Mouse (Mus musculus) gastrocnemius, postnatal 14 days (tissue): ENCODE measurements at regions not wholly inside any gene's neighbourhood (a gene's known extent, or its start where the extent isn't known, plus 50 kb on each side); places are given as distances from the start of the nearest gene placed in this dataset.

ENCODE experiments used
- DNase-seq: peaks from one replicate; pipeline ENCODE4 v3.0.0; 2021; ENCODE audit warnings: mixed read lengths
- intact Hi-C: fragments of 180-260 bp; cut with DNase I; formaldehyde crosslinking; loops from one replicate; pipeline ENCODE4 v1.15.1; 2025; ENCODE audit warnings: low total_unique reads

DNA sequence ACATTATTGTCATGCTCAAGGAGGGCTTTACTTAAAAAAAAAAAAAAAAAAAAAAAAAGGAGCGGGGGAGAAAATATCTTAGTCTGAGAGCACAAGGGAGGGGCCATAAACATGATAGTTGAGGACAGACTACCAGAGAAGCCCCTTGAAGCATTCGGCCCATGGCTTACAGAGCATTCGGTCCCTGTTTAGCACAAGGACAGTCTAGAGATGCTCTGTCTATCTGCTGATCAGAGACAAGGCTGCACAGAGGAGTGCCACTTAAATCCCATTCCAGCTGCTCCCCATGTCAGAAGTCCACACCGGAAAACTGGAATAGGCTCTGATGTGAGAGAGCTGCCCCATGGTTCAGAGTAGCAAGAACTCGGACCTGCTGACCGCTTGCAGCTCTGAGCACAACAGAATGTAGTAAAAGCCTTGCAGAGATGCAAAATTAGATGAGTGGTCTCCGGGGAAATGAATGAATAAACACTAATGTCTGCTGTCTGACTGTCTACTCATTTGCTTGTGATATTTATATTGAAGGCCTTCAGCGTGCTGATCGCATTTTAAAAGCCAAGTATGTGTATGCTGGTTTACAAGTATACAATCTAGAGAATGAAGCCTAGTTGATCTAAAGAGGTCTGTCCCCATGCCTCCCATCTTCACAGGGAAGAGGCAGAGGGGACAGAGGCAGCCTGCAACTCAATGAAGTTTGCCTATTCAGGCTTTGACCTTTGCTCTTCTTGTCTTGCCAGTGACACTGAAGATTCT is 158.4 kb upstream of the Zbtb20 start:
- no peak for DNase-seq
- intact Hi-C loops: no loop called here

DNA sequence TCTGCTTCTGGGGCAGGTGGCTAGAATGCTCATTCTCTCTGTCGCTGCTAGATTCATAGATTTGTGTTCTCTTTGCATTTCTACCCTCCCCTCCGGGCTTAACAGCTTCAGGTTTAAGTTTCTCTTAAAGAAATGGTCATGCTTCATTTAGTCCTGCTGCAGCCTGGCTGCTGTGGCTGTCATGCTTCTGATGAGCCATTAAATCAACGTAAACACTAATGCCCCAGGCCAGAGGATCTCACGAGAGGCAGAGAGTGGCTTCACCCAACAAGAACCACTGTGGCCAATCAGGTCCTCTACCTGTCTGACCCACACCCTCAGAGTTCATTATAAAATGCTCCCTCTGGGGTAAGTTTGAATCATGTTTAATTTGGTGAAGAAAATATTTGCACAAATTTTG is 173.0 kb upstream of the Zbtb20 start:
- DNase-seq: no peak
- intact Hi-C loops: no loop called here

GRCm38 (mm10) chr16:42681196-42681595 is 194.5 kb upstream of the Zbtb20 start:
- DNase-seq: no peak
- intact Hi-C loops: no loop called here

GRCm38 (mm10) chr16:42677211-42677610 is 198.5 kb upstream of the Zbtb20 start:
- intact Hi-C loops: no loop called here
- DNase-seq: no peak

DNA sequence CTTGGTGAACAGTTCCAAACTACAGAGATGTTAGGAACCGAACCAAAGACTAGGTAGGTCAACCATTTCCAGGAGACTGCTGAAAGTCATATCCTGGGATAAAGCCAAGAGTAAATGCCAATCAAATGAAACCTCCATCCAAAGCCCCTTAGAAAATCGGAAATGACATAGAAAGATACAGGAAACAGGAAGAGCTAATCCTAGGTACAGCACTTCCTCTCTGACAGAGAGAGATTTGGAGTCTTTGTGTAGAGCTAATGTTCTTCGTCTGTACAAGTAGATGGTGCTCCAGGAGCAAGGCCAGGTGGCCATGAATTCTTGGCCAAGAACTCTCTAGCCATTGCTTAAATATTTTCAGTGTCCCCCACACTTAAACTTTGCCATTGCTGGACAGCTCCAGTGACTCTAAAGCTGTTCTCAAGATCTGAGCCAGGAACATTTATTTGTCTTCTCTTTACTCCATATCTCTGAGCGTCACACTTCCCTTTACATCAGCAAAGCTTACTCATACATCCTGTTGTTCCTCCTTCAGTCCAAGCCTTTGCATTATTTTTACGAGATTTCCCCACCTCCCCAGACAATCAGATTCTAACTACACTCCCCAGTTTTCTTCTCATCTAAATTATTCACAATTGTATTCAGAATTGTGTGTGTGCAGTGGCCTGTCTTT is 199.1 kb upstream of the Zbtb20 start:
- intact Hi-C loops: no loop called here
- DNase-seq: no peak

DNA sequence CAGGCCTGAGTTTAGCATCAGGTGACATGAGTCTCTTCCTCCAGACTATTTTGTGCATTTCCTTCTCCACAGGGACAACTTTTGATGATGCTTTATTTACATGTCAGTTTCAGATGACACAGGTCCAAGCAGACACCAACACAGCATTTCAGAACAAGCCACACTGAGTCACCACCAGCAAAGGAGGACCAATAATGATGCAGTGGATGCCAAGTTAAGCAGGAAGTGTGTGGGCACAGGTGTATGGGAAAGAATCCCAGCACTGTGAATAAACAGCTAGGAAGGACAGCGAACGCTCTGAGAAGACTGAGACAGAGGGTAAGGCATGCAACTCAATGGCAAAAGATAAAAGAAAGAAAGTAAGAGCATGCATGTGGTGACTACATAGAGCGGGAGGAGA is 200.7 kb upstream of the Zbtb20 start:
- no peak for DNase-seq
- intact Hi-C loops: no loop called here

GRCm38 (mm10) chr16:42666601-42667000 is 209.1 kb upstream of the Zbtb20 start:
- no peak for DNase-seq
- intact Hi-C loops: no loop called here

GRCm38 (mm10) chr16:42651904-42652732 is 223.6 kb upstream of the Zbtb20 start:
- no peak for DNase-seq
- intact Hi-C loops: no loop called here

DNA sequence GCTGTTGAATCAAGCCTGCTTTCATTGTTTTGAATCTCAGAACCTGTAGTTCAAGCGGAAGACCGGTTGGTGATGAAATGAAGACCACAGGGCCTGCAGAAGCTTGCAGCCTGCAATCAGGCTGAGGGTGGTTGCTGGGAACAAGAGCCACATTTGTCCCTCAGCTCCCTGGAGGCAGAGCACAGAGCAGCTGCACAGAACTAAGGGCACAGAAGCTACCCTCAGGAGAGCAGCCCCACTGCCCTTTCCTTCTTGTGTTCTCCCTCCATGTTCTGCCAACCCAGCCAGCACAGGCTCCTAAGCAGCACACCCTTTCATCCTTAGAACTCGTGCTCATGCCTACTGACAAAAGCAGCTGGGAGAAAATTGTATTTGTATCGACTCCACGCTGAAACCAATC is 225.9 kb upstream of the Zbtb20 start:
- no peak for DNase-seq
- intact Hi-C loops: no loop called here

GRCm38 (mm10) chr16:42648531-42649142 is 227.0 kb upstream of the Zbtb20 start:
- DNase-seq: no peak
- intact Hi-C loops: no loop called here

GRCm38 (mm10) chr16:42647762-42648161 is 227.9 kb upstream of the Zbtb20 start:
- intact Hi-C loops: no loop called here
- no peak for DNase-seq

DNA sequence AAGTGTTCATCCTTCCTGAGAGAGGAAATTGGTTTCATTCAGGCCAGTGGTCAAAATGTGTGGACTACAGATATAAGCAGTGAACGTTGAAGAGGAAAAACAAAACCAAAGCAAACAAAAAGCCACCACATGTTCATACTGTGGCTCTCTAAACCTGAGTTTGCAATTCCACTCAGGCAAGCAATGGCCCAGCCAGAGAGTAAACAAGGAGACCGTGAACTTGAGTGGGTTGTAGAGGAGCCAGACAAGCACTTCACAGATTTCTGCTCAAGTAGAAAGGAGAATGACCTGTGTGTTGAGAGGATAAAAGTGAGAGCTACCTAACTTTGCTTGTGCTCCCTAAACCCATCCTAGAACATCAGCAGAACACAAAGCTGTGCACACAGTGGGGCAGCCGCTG is 239.9 kb upstream of the Zbtb20 start:
- no peak for DNase-seq
- intact Hi-C loops: no loop called here

GRCm38 (mm10) chr16:42627675-42628074 is 248.0 kb upstream of the Zbtb20 start:
- DNase-seq: no peak
- intact Hi-C loops: no loop called here

DNA sequence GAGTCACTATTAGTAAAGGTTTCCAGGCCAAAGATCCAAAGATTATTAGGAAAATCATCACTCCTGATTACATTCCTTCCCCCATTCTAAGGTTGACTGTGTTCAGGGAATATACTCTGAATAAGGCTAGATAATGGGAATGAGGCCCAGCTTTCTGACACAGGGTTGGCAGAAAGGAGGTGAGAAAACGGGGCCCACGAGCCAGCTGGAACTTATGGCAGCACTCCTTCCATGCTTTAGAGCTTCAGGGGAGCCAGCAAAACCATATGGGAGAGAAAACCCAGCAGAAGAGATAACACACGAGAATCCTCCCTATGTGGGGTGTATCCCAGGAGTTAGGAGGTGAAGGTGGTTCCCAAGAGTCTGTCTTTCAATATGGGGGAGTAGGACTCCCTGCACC is 259.8 kb upstream of the Zbtb20 start:
- no peak for DNase-seq
- intact Hi-C loops: no loop called here

DNA sequence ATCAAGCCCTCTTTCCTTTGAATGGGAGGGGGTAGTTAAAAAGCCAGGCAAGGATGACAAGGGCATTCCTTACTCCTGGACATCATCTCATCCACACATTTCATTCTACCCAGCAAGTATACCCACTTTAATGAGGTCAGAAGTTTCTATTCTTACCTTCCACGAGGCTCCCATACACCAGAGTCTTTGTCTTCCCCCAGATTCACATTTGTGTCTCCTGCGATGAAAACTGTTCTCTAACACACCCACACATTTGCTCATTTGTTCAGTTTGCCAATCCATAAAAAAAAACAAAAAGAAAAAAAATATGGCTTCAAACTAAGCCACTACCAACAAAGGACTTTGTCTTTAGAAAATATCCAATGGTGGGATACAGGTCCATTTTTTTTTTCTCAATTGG is 263.7 kb upstream of the Zbtb20 start:
- intact Hi-C loops: no loop called here
- no peak for DNase-seq

GRCm38 (mm10) chr16:42608336-42608735 is 267.3 kb upstream of the Zbtb20 start:
- no peak for DNase-seq
- intact Hi-C loops: no loop called here

- no peak for DNase-seq
- intact Hi-C loops: no loop called here
These were observed 251.9 kb upstream of the Gap43 start for GRCm38 (mm10) chr16:42592321-42592720.

DNA sequence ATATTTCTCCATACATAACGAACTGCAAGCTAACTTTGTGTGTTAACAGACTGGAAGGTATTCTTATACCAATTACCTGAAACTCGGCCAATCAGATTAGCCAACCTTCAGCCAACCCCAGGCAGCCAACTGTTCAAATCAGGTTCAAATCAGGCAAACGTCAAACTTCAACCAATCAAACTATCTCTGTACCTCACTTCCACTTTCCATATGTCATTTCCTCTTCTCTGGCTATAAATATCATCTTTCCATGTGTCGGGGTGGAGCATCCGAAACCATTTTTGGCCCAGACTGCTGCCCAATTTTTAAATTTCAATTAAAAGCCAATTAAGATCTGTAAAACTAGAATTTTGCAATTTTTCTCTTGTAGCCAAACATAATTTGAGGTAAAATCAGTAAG is 251.1 kb upstream of the Gap43 start:
- no peak for DNase-seq
- intact Hi-C loops: no loop called here

GRCm38 (mm10) chr16:42586196-42586595 is 245.7 kb upstream of the Gap43 start:
- DNase-seq: no peak
- intact Hi-C loops: no loop called here

DNA sequence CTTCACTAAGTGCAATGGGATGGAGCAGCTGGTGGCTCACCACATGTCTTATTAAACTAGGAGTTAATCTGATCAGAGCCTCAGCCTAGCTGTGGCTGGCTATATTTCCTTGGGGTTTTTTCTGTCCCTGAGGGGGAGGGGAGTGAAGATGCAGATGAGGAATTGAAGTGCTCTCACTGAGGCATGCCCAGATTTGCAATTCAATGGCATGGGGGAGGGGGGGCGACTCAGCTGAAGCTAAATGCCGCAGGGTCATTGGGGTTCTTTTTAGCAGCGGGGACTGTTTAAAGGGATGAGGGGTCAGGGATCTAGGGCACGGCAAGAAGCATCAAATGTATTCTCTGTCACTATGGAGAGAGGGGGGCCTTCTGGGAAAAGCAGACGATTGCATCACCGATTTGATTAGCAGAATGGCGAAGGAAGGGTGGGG is 235.1 kb upstream of the Gap43 start:
- intact Hi-C loops: no loop called here
- DNase-seq: no peak
